Comparison of ENCODE assay signal across 7 mouse cellular contexts in the genomic region with DNA sequence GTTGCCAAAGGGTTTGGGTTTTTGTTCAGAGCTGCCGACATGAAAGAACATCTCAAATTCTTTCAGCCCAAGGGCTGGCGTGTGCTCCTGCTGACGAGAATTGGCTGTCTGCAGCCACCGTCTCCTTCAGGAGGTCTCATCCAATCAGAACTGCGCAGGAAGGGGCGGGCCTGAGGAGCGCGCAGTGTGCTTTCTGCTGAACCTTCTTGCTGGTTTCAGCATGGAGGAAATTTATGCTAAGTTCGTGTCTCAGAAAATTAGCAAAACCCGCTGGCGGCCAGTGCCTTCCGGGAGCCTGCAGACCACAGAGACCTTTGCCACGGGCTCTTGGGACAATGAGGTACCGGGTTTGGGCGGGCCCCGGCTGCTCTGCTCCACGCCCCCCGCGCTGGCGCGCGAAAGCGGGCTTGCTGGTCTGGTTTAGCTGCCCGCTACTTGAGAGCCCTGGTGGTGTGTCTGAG. TPM values are rescaled to one million over a fixed set of nuclear protein-coding genes. Genes with fewer than 3 reads are reported as not detected.
DNase-seq lines count a peak whose midpoint lies in the region; ATAC-seq and TF ChIP-seq lines count a peak whose summit lies in the region.

Gene Nup43 (plus strand): TSS at position 162 of the 461 bp plus-strand sequence.

- peak; percentile 94 for DNase-seq in adrenal gland, postnatal 14 days
- peak; percentile 95 for DNase-seq in embryonic facial prominence, embryonic 11.5 days (ENCODE audit: low spot score)
- peak; percentile 99 for DNase-seq in heart, adult 11 months
- peak; percentile 95 for DNase-seq in kidney, adult 2 months
- peak; percentile 81 to 87 for DNase-seq in spleen, adult 2 months (ENCODE audit: low read depth in 1 of 2, low spot score in 2 of 2)

- peak; percentile 76 for ATAC-seq in embryonic facial prominence, embryonic 11.5 days (replicated peaks; ENCODE audit: insufficient number of reproducible peaks, low FRiP score, low TSS enrichment, low read depth)
- ATAC-seq in limb, embryonic 12.5 days (ENCODE audit: insufficient number of reproducible peaks, insufficient read depth, low FRiP score, low TSS enrichment, low read depth): peak; percentile 82
- ATAC-seq in midbrain, embryonic 15.5 days (replicated peaks): peak; percentile 89

- no peaks in the 10 kb centered on the region for H3K9me3 ChIP-seq in embryonic facial prominence, embryonic 11.5 days (replicated peaks; ENCODE audit: control insufficient read depth, low read length)
- no peaks in the 10 kb centered on the region for H3K9me3 ChIP-seq in limb, embryonic 12.5 days
- H3K9me3 ChIP-seq in midbrain, embryonic 15.5 days: no peaks in the 10 kb centered on the region

- peak within 1 kb of the TSS; percentile 87 for H3K4me3 ChIP-seq in embryonic facial prominence, embryonic 11.5 days (ENCODE audit: low read depth, low read length)
- H3K4me3 ChIP-seq in kidney, adult 2 months (ENCODE audit: insufficient read depth, low read depth, low read length): peak within 1 kb of the TSS; percentile 66
- H3K4me3 ChIP-seq in limb, embryonic 12.5 days (replicated peaks): peak within 1 kb of the TSS; percentile 83
- H3K4me3 ChIP-seq in midbrain, embryonic 15.5 days: peak within 1 kb of the TSS; percentile 83
- H3K4me3 ChIP-seq in spleen, adult 2 months (ENCODE audit: extremely low read depth, insufficient read depth, insufficient read length): peak within 1 kb of the TSS; percentile 74

- H3K27ac ChIP-seq in embryonic facial prominence, embryonic 11.5 days (replicated peaks; ENCODE audit: low read depth, low read length): peak within 1 kb of the TSS; percentile 73
- no peak within 1 kb of the TSS for H3K27ac ChIP-seq in kidney, adult 2 months (ENCODE audit: insufficient read depth, low read depth, low read length)
- peak within 1 kb of the TSS; percentile 83 for H3K27ac ChIP-seq in limb, embryonic 12.5 days
- H3K27ac ChIP-seq in midbrain, embryonic 15.5 days: peak within 1 kb of the TSS; percentile 73
- H3K27ac ChIP-seq in spleen, adult 2 months (ENCODE audit: insufficient read depth, low read length): peak within 1 kb of the TSS; percentile 45; the same call in 1 of the 2 replicates

- no peak for TF ChIP-seq POLR2A in kidney, adult 2 months (IDR thresholded peaks at IDR 0.05; ENCODE audit: low read depth, low read length)
- TF ChIP-seq POLR2A in spleen, adult 2 months (IDR thresholded peaks at IDR 0.05; ENCODE audit: low read depth, low read length): no peak

- peak within 1 kb of the TSS; percentile 66 for H3K4me2 ChIP-seq in embryonic facial prominence, embryonic 11.5 days (ENCODE audit: low read depth, low read length)
- peak within 1 kb of the TSS; percentile 78 for H3K4me2 ChIP-seq in limb, embryonic 12.5 days
- H3K4me2 ChIP-seq in midbrain, embryonic 15.5 days: peak within 1 kb of the TSS; percentile 63

- WGBS in embryonic facial prominence, embryonic 11.5 days: 0% methylated on average over 24 of the region's 24 CpGs
- under 1% methylated on average over 24 of the region's 24 CpGs for WGBS in kidney, adult 2 months
- under 1% methylated on average over 24 of the region's 24 CpGs for WGBS in limb, embryonic 12.5 days
- 1% methylated on average over 24 of the region's 24 CpGs for WGBS in midbrain, embryonic 15.5 days
- WGBS in spleen, adult 2 months: under 1% methylated on average over 24 of the region's 24 CpGs

- no peaks in the 10 kb centered on the region for H3K4me1 ChIP-seq in embryonic facial prominence, embryonic 11.5 days (ENCODE audit: control insufficient read depth, insufficient read depth, low read length)
- no peaks in the 10 kb centered on the region; the same call in 1 of the 2 replicates for H3K4me1 ChIP-seq in kidney, adult 2 months (ENCODE audit: control insufficient read depth, insufficient read depth, low read length)
- H3K4me1 ChIP-seq in limb, embryonic 12.5 days (replicated peaks): peaks cover 13% of the 10 kb centered on the region
- H3K4me1 ChIP-seq in midbrain, embryonic 15.5 days: peaks cover 17% of the 10 kb centered on the region
- H3K4me1 ChIP-seq in spleen, adult 2 months (ENCODE audit: control insufficient read depth, insufficient read depth, insufficient read length): no peaks in the 10 kb centered on the region; the same call in none of the 2 replicates

- no peaks in the 10 kb centered on the region for H3K36me3 ChIP-seq in embryonic facial prominence, embryonic 11.5 days (replicated peaks; ENCODE audit: control insufficient read depth, insufficient read depth, low read depth, low read length)
- no peaks in the 10 kb centered on the region for H3K36me3 ChIP-seq in kidney, adult 2 months (ENCODE audit: control insufficient read depth, insufficient read depth, low read length)
- peaks cover 28% of the 10 kb centered on the region for H3K36me3 ChIP-seq in limb, embryonic 12.5 days
- H3K36me3 ChIP-seq in midbrain, embryonic 15.5 days (replicated peaks): peaks cover 7% of the 10 kb centered on the region; the same call in 1 of the 2 replicates
- peaks cover 2% of the 10 kb centered on the region; the same call in 1 of the 2 replicates for H3K36me3 ChIP-seq in spleen, adult 2 months (ENCODE audit: control insufficient read depth, insufficient read depth, low read length)

- no peaks in the 10 kb centered on the region for H3K27me3 ChIP-seq in embryonic facial prominence, embryonic 11.5 days (ENCODE audit: control insufficient read depth, insufficient read depth, low read length)
- no peaks in the 10 kb centered on the region for H3K27me3 ChIP-seq in kidney, adult 2 months (replicated peaks; ENCODE audit: control insufficient read depth, insufficient read depth, low read length)
- no peaks in the 10 kb centered on the region for H3K27me3 ChIP-seq in limb, embryonic 12.5 days
- H3K27me3 ChIP-seq in midbrain, embryonic 15.5 days (replicated peaks): no peaks in the 10 kb centered on the region
- no peaks in the 10 kb centered on the region for H3K27me3 ChIP-seq in spleen, adult 2 months (ENCODE audit: control insufficient read depth, insufficient read depth, low read length)

- peak within 1 kb of the TSS; percentile 67 for H3K9ac ChIP-seq in embryonic facial prominence, embryonic 11.5 days (replicated peaks; ENCODE audit: low read length)
- H3K9ac ChIP-seq in limb, embryonic 12.5 days (replicated peaks): peak within 1 kb of the TSS; percentile 75
- peak within 1 kb of the TSS; percentile 62 for H3K9ac ChIP-seq in midbrain, embryonic 15.5 days

- TF ChIP-seq CTCF in kidney, adult 2 months (conservative IDR thresholded peaks at IDR 0.05; ENCODE audit: insufficient read depth, insufficient read length, low read depth, low read length): no peak
- no peak for TF ChIP-seq CTCF in spleen, adult 2 months (IDR thresholded peaks at IDR 0.05; ENCODE audit: extremely low read depth, insufficient read depth, insufficient read length, insufficient replicate concordance)

RNA-seq across cellular contexts. Expression of gene Nup43, which starts in this region (rescaled TPM):
- 10.7 and 12.3 TPM in 2 replicates for total RNA-seq in adrenal gland, postnatal 14 days (2021)
- polyA plus RNA-seq in embryonic facial prominence, embryonic 11.5 days (2014; fragmentation: Nextera tagmentation; extraction: Ambion mirVana): 73.5 and 84.4 TPM in 2 replicates
- polyA plus RNA-seq in kidney, adult 2 months (2012; rRNA removed): 7.1 and 7.6 TPM in 2 replicates
- polyA plus RNA-seq in limb, embryonic 12.5 days (2016; fragmentation: Nextera tagmentation; extraction: Ambion mirVana): 68.9 and 71.8 TPM in 2 replicates
- polyA plus RNA-seq in midbrain, embryonic 15.5 days (2015; fragmentation: Nextera tagmentation; extraction: Ambion mirVana): 32.9 and 35.0 TPM in 2 replicates
- 5.2 and 5.8 TPM in 2 replicates for polyA plus RNA-seq in spleen, adult 2 months (2012; rRNA removed)
